Mouse (Mus musculus): ENCODE data around the gene Jun. TPM values are rescaled to one million over a fixed set of nuclear protein-coding genes. Genes with fewer than 3 reads are reported as not detected.

Gene Jun
- polyA plus RNA-seq, 1 experiment: 13.7 TPM

DNA sequence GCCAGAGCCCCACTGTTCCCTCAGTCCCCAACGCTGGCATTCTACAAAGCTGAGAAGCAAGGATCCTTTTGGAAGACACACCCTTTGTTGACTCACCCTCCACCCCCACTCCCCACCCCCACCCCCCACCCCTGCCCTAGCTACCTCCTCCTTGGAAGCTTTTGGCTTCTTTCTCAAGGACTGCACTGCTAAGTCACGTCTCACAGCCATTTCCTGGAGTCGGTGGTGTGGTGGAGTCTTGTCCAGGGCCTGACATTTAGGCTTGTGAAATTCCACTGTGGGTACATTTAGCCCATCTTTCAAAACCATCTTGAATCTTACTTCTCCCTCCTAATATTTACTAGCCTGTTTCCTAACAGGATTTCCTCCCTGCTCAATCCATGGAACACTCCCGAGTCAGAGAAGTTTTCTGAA is 42.7 kb upstream of the Jun start:
- Histone ChIP-seq H3K27me3 (ENCODE audit: control insufficient read depth) (no peaks in the 10 kb centered on the region), H3K4me3 (replicated peaks) (no peak overlapping the region), H3K36me3 (ENCODE audit: control insufficient read depth) (no peaks in the 10 kb centered on the region), H3K4me1 (ENCODE audit: control insufficient read depth) (no peaks in the 10 kb centered on the region), H3K9me3 (ENCODE audit: control insufficient read depth, low read length) (no peaks in the 10 kb centered on the region)
- TF ChIP-seq GATA1 (IDR thresholded peaks at IDR 0.05; ENCODE audit: low read length) (no peak), TAL1 (IDR thresholded peaks at IDR 0.05; ENCODE audit: low read length) (no peak)

DNA sequence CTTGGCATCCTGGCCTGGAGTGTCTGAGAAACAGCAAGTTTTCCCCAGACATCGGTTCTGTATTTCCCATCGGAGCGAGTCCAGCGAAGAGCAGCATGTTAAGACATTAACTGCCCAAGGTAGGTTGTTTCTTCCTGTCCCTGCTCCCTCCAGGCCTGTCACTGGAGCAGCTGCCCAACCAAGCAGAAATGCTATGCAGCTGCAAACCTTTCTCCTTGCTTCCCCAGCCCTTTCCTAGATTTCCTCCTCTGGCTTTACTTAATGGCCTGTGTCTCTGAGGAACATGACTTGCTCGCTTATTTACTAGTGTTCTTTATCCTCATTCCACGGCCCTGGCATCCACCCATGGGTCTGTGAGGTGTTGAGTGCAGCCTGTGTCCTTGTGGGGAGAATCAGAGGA is 41.6 kb upstream of the Jun start:
- Histone ChIP-seq H3K36me3 (ENCODE audit: control insufficient read depth) (no peaks in the 10 kb centered on the region), H3K27me3 (ENCODE audit: control insufficient read depth) (no peaks in the 10 kb centered on the region), H3K9me3 (ENCODE audit: control insufficient read depth, low read length) (no peaks in the 10 kb centered on the region), H3K4me3 (replicated peaks) (no peak overlapping the region), H3K4me1 (ENCODE audit: control insufficient read depth) (no peaks in the 10 kb centered on the region)
- no peak for TF ChIP-seq TAL1 (IDR thresholded peaks at IDR 0.05; ENCODE audit: low read length)
- TF ChIP-seq GATA1 (IDR thresholded peaks at IDR 0.05; ENCODE audit: low read length): no peak

DNA sequence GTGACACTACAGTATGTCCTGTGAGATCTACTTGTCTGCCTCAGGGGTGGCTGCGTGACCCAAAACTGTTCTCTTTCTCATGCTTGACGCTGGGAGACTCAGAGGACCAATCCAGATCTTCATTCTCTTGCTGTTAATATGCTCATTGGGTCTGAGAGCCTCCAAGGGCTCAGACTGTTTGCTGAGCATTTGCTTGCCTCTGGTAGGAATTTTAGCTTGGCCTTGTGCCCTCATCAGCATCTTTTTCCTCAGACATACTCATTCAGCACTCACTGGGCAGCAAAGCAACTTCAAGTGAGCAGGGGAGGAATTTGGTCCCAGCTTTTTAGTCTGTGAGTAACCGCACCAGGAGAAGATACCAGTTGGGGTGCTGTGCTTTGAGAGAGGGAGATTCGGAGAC is 40.5 kb upstream of the Jun start:
- no peaks in the 10 kb centered on the region for H3K9me3 ChIP-seq (ENCODE audit: control insufficient read depth, low read length)
- TF ChIP-seq GATA1 (IDR thresholded peaks at IDR 0.05; ENCODE audit: low read length) (no peak), TAL1 (IDR thresholded peaks at IDR 0.05; ENCODE audit: low read length) (no peak)
- no peaks in the 10 kb centered on the region for H3K36me3 ChIP-seq (ENCODE audit: control insufficient read depth)
- no peaks in the 10 kb centered on the region for H3K4me1 ChIP-seq (ENCODE audit: control insufficient read depth)
- no peaks in the 10 kb centered on the region for H3K27me3 ChIP-seq (ENCODE audit: control insufficient read depth)
- H3K4me3 ChIP-seq (replicated peaks): no peak overlapping the region

DNA sequence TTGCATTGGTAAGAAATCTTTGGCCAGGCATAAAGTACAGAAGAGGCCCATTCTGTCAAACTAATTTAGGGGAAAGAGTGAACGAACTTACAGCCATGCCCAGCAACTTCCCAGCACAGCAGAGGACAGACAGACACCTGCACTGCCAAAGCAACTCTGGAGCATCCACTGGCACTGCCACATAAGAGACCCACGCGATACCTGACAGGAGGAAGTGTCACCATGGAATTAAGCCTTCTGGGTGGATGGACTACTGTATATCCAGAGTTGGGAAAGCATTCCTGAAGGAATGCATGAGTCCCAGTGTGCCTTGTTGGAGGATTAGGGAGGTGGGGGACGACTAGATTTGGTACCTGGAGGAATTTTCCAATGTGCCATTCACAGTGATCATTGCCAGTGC is 39.5 kb upstream of the Jun start:
- Histone ChIP-seq H3K27me3 (ENCODE audit: control insufficient read depth) (no peaks in the 10 kb centered on the region), H3K9me3 (ENCODE audit: control insufficient read depth, low read length) (no peaks in the 10 kb centered on the region), H3K36me3 (ENCODE audit: control insufficient read depth) (no peaks in the 10 kb centered on the region), H3K4me1 (ENCODE audit: control insufficient read depth) (no peaks in the 10 kb centered on the region), H3K4me3 (replicated peaks) (no peak overlapping the region)
- no peak for TF ChIP-seq GATA1 (IDR thresholded peaks at IDR 0.05; ENCODE audit: low read length)
- no peak for TF ChIP-seq TAL1 (IDR thresholded peaks at IDR 0.05; ENCODE audit: low read length)

DNA sequence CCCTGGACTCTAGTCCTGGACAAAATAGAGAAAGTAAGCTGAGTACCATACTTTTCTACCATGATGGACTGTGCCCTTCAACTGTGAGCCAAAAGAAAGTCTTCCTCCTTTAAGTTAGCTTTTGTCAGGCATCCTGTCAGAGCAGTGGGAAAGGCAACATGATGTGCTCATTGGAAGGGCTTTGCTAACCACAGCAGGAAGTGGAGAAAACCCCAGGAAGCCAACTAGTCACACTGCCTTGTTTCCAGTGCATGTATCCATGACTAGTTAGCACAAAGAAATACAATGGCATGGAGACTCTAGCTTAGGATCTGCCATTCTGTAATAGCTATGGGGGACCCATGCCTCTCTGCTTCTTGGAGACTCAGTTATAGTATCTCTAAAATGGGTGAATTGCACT is 37.9 kb upstream of the Jun start:
- Histone ChIP-seq H3K36me3 (ENCODE audit: control insufficient read depth) (no peaks in the 10 kb centered on the region), H3K4me1 (ENCODE audit: control insufficient read depth) (no peaks in the 10 kb centered on the region), H3K27me3 (ENCODE audit: control insufficient read depth) (no peaks in the 10 kb centered on the region), H3K4me3 (replicated peaks) (no peak overlapping the region), H3K9me3 (ENCODE audit: control insufficient read depth, low read length) (no peaks in the 10 kb centered on the region)
- no peak for TF ChIP-seq GATA1 (IDR thresholded peaks at IDR 0.05; ENCODE audit: low read length)
- TF ChIP-seq TAL1 (IDR thresholded peaks at IDR 0.05; ENCODE audit: low read length): no peak

DNA sequence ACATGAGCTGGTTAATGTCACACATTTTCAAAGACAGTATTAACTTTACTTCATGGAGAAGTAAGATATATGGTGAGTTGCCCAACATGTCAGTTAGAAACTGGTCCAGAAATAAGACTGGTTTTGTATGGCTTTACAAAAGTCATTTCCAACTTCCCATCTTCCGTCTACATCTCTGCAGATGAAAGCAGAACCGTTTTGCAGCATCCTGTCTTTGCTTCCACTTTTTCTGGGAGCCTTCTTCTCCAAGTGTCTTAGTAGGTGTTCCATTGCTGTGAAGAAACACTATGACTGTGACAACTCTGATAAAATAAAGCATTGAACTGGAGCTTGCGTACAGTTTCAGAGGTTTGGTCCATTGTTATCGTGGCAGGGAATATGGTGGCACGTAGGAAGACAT is 37.0 kb upstream of the Jun start:
- Histone ChIP-seq H3K4me3 (replicated peaks) (no peak overlapping the region), H3K27me3 (ENCODE audit: control insufficient read depth) (no peaks in the 10 kb centered on the region), H3K4me1 (ENCODE audit: control insufficient read depth) (no peaks in the 10 kb centered on the region), H3K9me3 (ENCODE audit: control insufficient read depth, low read length) (no peaks in the 10 kb centered on the region), H3K36me3 (ENCODE audit: control insufficient read depth) (no peaks in the 10 kb centered on the region)
- TF ChIP-seq GATA1 (IDR thresholded peaks at IDR 0.05; ENCODE audit: low read length) (no peak), TAL1 (IDR thresholded peaks at IDR 0.05; ENCODE audit: low read length) (no peak)

DNA sequence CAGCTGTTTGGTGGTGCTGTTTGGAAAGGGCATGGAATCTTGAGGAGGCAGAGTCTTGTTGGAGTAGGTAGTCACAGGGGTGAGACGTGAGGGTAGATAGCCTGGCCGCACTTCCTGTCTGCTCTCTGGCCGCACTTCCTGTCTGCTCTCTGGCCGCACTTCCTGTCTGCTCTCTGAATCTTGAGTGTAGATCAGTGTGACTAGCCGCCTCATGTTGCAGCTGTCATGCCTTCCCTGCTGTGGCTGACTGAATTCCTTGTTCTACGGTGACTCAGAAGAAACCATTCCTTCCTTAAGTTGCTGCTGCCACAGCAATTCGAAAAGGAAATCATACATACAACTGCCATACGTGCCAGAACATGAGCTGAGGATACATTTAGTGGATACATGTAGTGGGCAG is 31.9 kb upstream of the Jun start:
- Histone ChIP-seq H3K4me3 (replicated peaks) (no peak overlapping the region), H3K4me1 (ENCODE audit: control insufficient read depth) (no peaks in the 10 kb centered on the region), H3K27me3 (ENCODE audit: control insufficient read depth) (no peaks in the 10 kb centered on the region), H3K36me3 (ENCODE audit: control insufficient read depth) (no peaks in the 10 kb centered on the region), H3K9me3 (ENCODE audit: control insufficient read depth, low read length) (no peaks in the 10 kb centered on the region)
- TF ChIP-seq GATA1 (IDR thresholded peaks at IDR 0.05; ENCODE audit: low read length) (no peak), TAL1 (IDR thresholded peaks at IDR 0.05; ENCODE audit: low read length) (no peak)

DNA sequence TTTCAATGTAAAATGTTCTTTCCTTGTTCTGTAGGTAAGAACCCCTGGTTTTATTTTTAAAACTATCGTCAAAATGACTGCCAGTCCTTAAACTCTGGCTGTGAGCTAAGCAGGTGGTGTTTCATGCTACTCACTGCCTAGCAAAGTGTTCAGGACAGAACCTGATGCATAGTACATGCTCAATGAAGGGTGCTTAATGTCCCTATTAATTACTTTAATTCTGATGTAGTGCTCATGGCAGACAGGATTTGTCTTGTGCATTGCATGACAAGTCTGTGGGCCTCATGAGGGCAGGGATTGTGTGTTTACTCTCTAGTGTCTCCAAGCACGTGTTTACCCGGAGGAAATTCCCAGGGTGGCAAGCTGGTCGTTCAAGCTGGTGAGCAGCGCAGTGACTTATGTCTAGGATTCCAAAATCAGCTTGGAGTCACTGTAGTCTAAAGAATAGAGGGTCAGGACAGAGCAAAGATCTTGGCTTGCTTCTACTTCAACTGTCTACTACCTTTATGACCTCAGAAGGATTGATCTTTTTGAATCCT is 31.2 kb upstream of the Jun start:
- Histone ChIP-seq H3K4me3 (replicated peaks) (no peak overlapping the region), H3K36me3 (ENCODE audit: control insufficient read depth) (no peaks in the 10 kb centered on the region), H3K9me3 (ENCODE audit: control insufficient read depth, low read length) (no peaks in the 10 kb centered on the region), H3K4me1 (ENCODE audit: control insufficient read depth) (no peaks in the 10 kb centered on the region), H3K27me3 (ENCODE audit: control insufficient read depth) (no peaks in the 10 kb centered on the region)
- no peak for TF ChIP-seq GATA1 (IDR thresholded peaks at IDR 0.05; ENCODE audit: low read length)
- no peak for TF ChIP-seq TAL1 (IDR thresholded peaks at IDR 0.05; ENCODE audit: low read length)

DNA sequence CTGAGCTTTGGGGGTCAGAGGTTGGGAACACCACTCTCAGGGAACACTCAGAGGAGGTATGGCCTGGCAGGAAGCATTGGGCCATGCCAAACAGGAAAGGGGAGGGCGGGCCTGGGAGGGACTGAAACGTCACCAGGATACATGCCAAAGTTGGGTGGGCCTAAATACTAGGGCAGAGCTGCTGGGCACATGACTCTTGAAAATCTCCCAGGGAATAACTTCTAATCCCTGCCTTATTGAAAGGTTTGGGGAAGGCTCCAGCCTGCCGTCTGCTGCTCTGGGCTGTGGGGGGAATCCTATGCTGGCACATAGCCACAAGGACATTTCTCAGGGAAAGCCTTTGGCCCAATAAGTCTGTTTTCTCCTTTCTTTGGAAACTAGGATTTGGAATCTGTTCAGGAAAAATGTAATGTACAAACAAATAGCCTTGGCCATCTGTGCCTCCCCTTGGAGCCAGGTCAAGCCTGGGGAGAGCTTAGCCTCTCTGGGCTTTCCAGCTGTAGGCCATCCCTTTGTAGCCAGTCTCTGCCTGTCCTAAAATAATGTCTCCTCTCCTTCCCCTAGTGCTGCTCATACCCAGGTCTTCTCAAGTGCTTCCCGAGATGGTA is 30.6 kb upstream of the Jun start:
- Histone ChIP-seq H3K4me1 (ENCODE audit: control insufficient read depth) (no peaks in the 10 kb centered on the region), H3K9me3 (ENCODE audit: control insufficient read depth, low read length) (no peaks in the 10 kb centered on the region), H3K4me3 (replicated peaks) (no peak overlapping the region), H3K36me3 (ENCODE audit: control insufficient read depth) (no peaks in the 10 kb centered on the region), H3K27me3 (ENCODE audit: control insufficient read depth) (no peaks in the 10 kb centered on the region)
- TF ChIP-seq GATA1 (IDR thresholded peaks at IDR 0.05; ENCODE audit: low read length): no peak
- no peak for TF ChIP-seq TAL1 (IDR thresholded peaks at IDR 0.05; ENCODE audit: low read length)

DNA sequence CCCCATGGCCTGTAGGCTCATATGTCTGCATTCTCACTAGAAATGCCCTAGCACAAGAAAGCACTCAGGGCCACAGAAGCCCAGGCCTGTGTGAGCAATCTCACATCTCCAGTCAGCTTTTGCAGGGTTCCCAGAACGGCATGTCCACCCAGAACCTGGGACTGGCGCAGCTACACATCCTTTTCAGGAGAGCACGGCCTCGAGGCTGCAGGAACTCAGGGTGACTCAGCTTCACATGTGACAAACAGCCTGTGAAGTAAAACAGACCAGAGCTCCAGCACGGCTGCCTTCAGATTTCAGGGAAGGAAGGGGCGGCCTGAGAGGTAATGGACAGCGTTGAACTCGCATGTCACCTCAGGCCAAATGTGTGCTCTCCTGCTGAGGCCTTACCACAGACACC is 29.6 kb upstream of the Jun start:
- H3K27me3 ChIP-seq (ENCODE audit: control insufficient read depth): no peaks in the 10 kb centered on the region
- no peak overlapping the region for H3K4me3 ChIP-seq (replicated peaks)
- TF ChIP-seq GATA1 (IDR thresholded peaks at IDR 0.05; ENCODE audit: low read length): no peak
- no peak for TF ChIP-seq TAL1 (IDR thresholded peaks at IDR 0.05; ENCODE audit: low read length)
- H3K9me3 ChIP-seq (ENCODE audit: control insufficient read depth, low read length): no peaks in the 10 kb centered on the region
- no peaks in the 10 kb centered on the region for H3K36me3 ChIP-seq (ENCODE audit: control insufficient read depth)
- H3K4me1 ChIP-seq (ENCODE audit: control insufficient read depth): no peaks in the 10 kb centered on the region
